14 mouse cellular contexts compared by ENCODE assay signal in the genomic region with DNA sequence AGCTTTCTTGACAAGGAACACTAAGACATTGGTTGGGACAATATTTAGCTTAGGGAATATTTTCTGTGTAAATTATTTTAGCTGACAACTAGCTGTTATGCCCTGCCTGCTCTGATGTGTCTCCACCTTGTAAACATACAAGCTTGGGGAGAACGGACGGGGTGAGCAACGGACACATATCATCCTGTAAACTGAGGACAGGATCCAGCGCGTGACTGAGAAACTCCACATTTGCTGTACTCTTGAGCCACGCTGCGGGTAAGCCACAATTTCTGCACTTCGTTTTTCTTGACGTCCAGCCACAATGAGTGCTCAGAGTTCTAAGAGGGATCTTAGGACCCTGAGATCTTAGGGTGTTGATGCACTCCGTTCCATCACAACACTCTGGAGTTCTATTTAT. TPM values are rescaled to one million over a fixed set of nuclear protein-coding genes. Genes with fewer than 3 reads are reported as not detected.
"Had no signal": no experiment of that assay in that cellular context is flagged by ENCODE, and none has a peak within 500 bp of the region (broad histone marks: within the 10 kb centered on the region; RNA-seq: fewer than 3 reads in every experiment).

No protein-coding gene starts in this region.

- H3K9me3 ChIP-seq: limb, embryonic 10.5 days; limb, embryonic 13.5 days; liver, embryonic 12.5 days; liver, embryonic 15.5 days had no signal

- H3K27ac ChIP-seq: limb, embryonic 13.5 days; liver, embryonic 12.5 days; liver, embryonic 15.5 days had no signal

- H3K4me1 ChIP-seq: liver, embryonic 12.5 days; liver, embryonic 15.5 days had no signal

- DNase-seq: kidney, adult 18-20 months; kidney, adult 9 months; kidney, postnatal 14 days; kidney, postnatal 4 days; liver; midbrain, embryonic 14.5 days; thymus, adult 18-20 months; thymus, postnatal 36 days had no signal

- H3K27me3 ChIP-seq: limb, embryonic 13.5 days; liver, embryonic 12.5 days; liver, embryonic 15.5 days had no signal

- H3K36me3 ChIP-seq: limb, embryonic 10.5 days; limb, embryonic 13.5 days; liver, embryonic 12.5 days; liver, embryonic 15.5 days had no signal

- H3K9ac ChIP-seq: limb, embryonic 13.5 days; liver, embryonic 12.5 days; liver, embryonic 15.5 days had no signal

- H3K4me3 ChIP-seq: limb, embryonic 10.5 days; limb, embryonic 13.5 days; liver, embryonic 12.5 days; liver, embryonic 15.5 days had no signal

- H3K4me2 ChIP-seq: limb, embryonic 13.5 days; liver, embryonic 12.5 days; liver, embryonic 15.5 days; midbrain, embryonic 11.5 days had no signal

- ATAC-seq: intestine, embryonic 16.5 days; liver, embryonic 12.5 days had no signal

RNA-seq across cellular contexts. Expression of gene Lnx1, which starts 48.9 kb away (rescaled TPM):
- polyA plus RNA-seq: liver, embryonic 15.5 days had no signal
